Mouse (Mus musculus) limb, embryonic 12.5 days (tissue): Measurements from ENCODE around the gene Dhx8. TPM values are rescaled to one million over a fixed set of nuclear protein-coding genes. Genes with fewer than 3 reads are reported as not detected.

Experiments
- ATAC-seq: fragments of 200-750 bp; cut with Nextera tagmentation; 2 replicates; pipeline ENCODE4 v1.8.0; 2017; ENCODE audit warnings: low read depth, moderate TSS enrichment; ENCODE audit not compliant: insufficient number of reproducible peaks, insufficient read depth, low FRiP score, low TSS enrichment
- H3K27ac ChIP-seq: fragments of 300-500 bp; sonication (generic); 2 replicates; pipeline ENCODE4 v1.5.1; 2016; ENCODE audit warnings: mild to moderate bottlenecking, moderate library complexity
- H3K27me3 ChIP-seq: fragments of 300-500 bp; sonication (generic); 2 replicates; pipeline ENCODE4 v1.6.1; 2016; ENCODE audit warnings: mild to moderate bottlenecking, moderate library complexity
- H3K36me3 ChIP-seq: fragments of 300-500 bp; sonication (generic); 2 replicates; pipeline ENCODE4 v1.6.1; 2016; ENCODE audit warnings: mild to moderate bottlenecking, moderate library complexity
- H3K4me1 ChIP-seq: fragments of 300-500 bp; sonication (generic); replicated peaks from 2 replicates; pipeline ENCODE4 v1.6.1; 2016
- H3K4me2 ChIP-seq: fragments of 300-500 bp; sonication (generic); 2 replicates; pipeline ENCODE4 v1.6.1; 2016; ENCODE audit warnings: mild to moderate bottlenecking, moderate library complexity
- H3K4me3 ChIP-seq: fragments of 300-500 bp; sonication (generic); replicated peaks from 2 replicates; pipeline ENCODE4 v1.5.1; 2016; ENCODE audit warnings: mild to moderate bottlenecking
- H3K9ac ChIP-seq: fragments of 300-500 bp; sonication (generic); replicated peaks from 2 replicates; pipeline ENCODE4 v1.6.1; 2016; ENCODE audit warnings: mild to moderate bottlenecking, moderate library complexity
- H3K9me3 ChIP-seq: fragments of 300-500 bp; sonication (generic); 2 replicates; pipeline ENCODE4 v1.6.1; 2016; ENCODE audit warnings: mild to moderate bottlenecking, moderate library complexity
- WGBS: fragments of 180-500 bp; shearing (Covaris S2); methylation state at CpG from one replicate; pipeline ENCODE4 v1.1.7; 2016; 5-methylcytosine and 5-hydroxymethylcytosine counted together
- polyA plus RNA-seq: library from polyadenylated mRNA; unstranded; fragments of >200 nt; fragmentation: Nextera tagmentation; extraction: Ambion mirVana; gene quantifications from 2 replicates; pipeline ENCODE4 v1.2.1, GENCODE M21; 2016

The Dhx8 gene
- polyA plus RNA-seq, 1 experiment from 2014 or later = 53.8 TPM

- H3K36me3 ChIP-seq = no peaks in the 10 kb centered on the region
- H3K4me2 ChIP-seq = peak overlapping the region; percentile 11; the same call in 1 of the 2 replicates
- peaks cover 21% of the 10 kb centered on the region for H3K4me1 ChIP-seq
- no peak for ATAC-seq
- H3K27me3 ChIP-seq = no peaks in the 10 kb centered on the region
- 12% methylated on average over 5 of the region's 5 CpGs for WGBS
- no peaks in the 10 kb centered on the region; the same call in 1 of the 2 replicates for H3K9me3 ChIP-seq
- no peak overlapping the region for H3K4me3 ChIP-seq
- peak overlapping the region; percentile 64 for H3K27ac ChIP-seq
- no peak overlapping the region for H3K9ac ChIP-seq
These were observed 28.6 kb upstream of the Dhx8 start for GRCm38 (mm10) chr11:101704081-101704480.

GRCm38 (mm10) chr11:101706764-101707448 is 25.8 kb upstream of the Dhx8 start:
- H3K9me3 ChIP-seq = no peaks in the 10 kb centered on the region
- no peak for ATAC-seq
- no peak overlapping the region for H3K9ac ChIP-seq
- H3K4me1 ChIP-seq = peaks cover 15% of the 10 kb centered on the region
- H3K4me2 ChIP-seq = no peak overlapping the region
- H3K4me3 ChIP-seq = no peak overlapping the region
- no peaks in the 10 kb centered on the region for H3K27me3 ChIP-seq
- H3K36me3 ChIP-seq = no peaks in the 10 kb centered on the region
- 74% methylated on average over 10 of the region's 10 CpGs for WGBS
- no peak overlapping the region for H3K27ac ChIP-seq

GRCm38 (mm10) chr11:101708482-101708881 is 24.2 kb upstream of the Dhx8 start:
- 36% methylated on average over 5 of the region's 5 CpGs for WGBS
- Histone ChIP-seq H3K9ac (no peak overlapping the region), H3K4me3 (no peak overlapping the region), H3K4me2 (no peak overlapping the region), H3K27me3 (no peaks in the 10 kb centered on the region), H3K9me3 (no peaks in the 10 kb centered on the region), H3K27ac (no peak overlapping the region), H3K4me1 (peaks cover 14% of the 10 kb centered on the region), H3K36me3 (no peaks in the 10 kb centered on the region)
- ATAC-seq = no peak

- WGBS = 83% methylated on average over 9 of the region's 9 CpGs
- H3K4me3 ChIP-seq = no peak overlapping the region
- no peak for ATAC-seq
These were observed 19.9 kb upstream of the Dhx8 start for GRCm38 (mm10) chr11:101712811-101713210.

GRCm38 (mm10) chr11:101714012-101714411 is 18.7 kb upstream of the Dhx8 start:
- H3K27ac ChIP-seq = no peak overlapping the region
- H3K4me1 ChIP-seq = no peaks in the 10 kb centered on the region
- no peaks in the 10 kb centered on the region for H3K27me3 ChIP-seq
- H3K4me2 ChIP-seq = no peak overlapping the region
- no peak overlapping the region for H3K9ac ChIP-seq
- WGBS = 74% methylated on average over 7 of the region's 7 CpGs
- no peaks in the 10 kb centered on the region for H3K9me3 ChIP-seq
- no peak overlapping the region for H3K4me3 ChIP-seq
- ATAC-seq = no peak
- H3K36me3 ChIP-seq = no peaks in the 10 kb centered on the region

More at GRCm38 (mm10) chr11:101712811-101713210, 19.9 kb upstream of the Dhx8 start:
- Histone ChIP-seq H3K9me3 (no peaks in the 10 kb centered on the region), H3K27ac (no peak overlapping the region), H3K4me2 (no peak overlapping the region), H3K27me3 (no peaks in the 10 kb centered on the region), H3K36me3 (no peaks in the 10 kb centered on the region), H3K9ac (no peak overlapping the region), H3K4me1 (no peaks in the 10 kb centered on the region; the same call in 1 of the 2 replicates)

GRCm38 (mm10) chr11:101718324-101718723 is 14.4 kb upstream of the Dhx8 start:
- H3K9ac ChIP-seq = no peak overlapping the region
- 29% methylated on average over 4 of the region's 4 CpGs for WGBS
- ATAC-seq = no peak
- no peaks in the 10 kb centered on the region for H3K36me3 ChIP-seq
- H3K27me3 ChIP-seq = no peaks in the 10 kb centered on the region; the same call in 1 of the 2 replicates
- no peaks in the 10 kb centered on the region for H3K9me3 ChIP-seq
- no peaks in the 10 kb centered on the region for H3K4me1 ChIP-seq
- H3K4me3 ChIP-seq = no peak overlapping the region
- no peak overlapping the region for H3K27ac ChIP-seq
- H3K4me2 ChIP-seq = no peak overlapping the region

GRCm38 (mm10) chr11:101719986-101720520 is 12.7 kb upstream of the Dhx8 start:
- H3K9me3 ChIP-seq = no peaks in the 10 kb centered on the region
- H3K4me2 ChIP-seq = no peak overlapping the region
- 84% methylated on average over 21 of the region's 21 CpGs for WGBS
- H3K36me3 ChIP-seq = no peaks in the 10 kb centered on the region
- H3K4me1 ChIP-seq = no peaks in the 10 kb centered on the region
- no peak overlapping the region for H3K27ac ChIP-seq
- no peaks in the 10 kb centered on the region; the same call in 1 of the 2 replicates for H3K27me3 ChIP-seq
- ATAC-seq = no peak
- H3K9ac ChIP-seq = no peak overlapping the region
- no peak overlapping the region for H3K4me3 ChIP-seq

GRCm38 (mm10) chr11:101725043-101725442 is 7.7 kb upstream of the Dhx8 start:
- Histone ChIP-seq H3K9ac (no peak overlapping the region), H3K4me1 (peaks cover 5% of the 10 kb centered on the region), H3K36me3 (no peaks in the 10 kb centered on the region), H3K4me3 (no peak overlapping the region), H3K27me3 (no peaks in the 10 kb centered on the region; the same call in 1 of the 2 replicates), H3K27ac (no peak overlapping the region), H3K9me3 (no peaks in the 10 kb centered on the region), H3K4me2 (no peak overlapping the region)
- WGBS = 83% methylated on average over 8 of the region's 8 CpGs
- no peak for ATAC-seq

GRCm38 (mm10) chr11:101726765-101727164 is 6.0 kb upstream of the Dhx8 start:
- H3K4me3 ChIP-seq = no peak overlapping the region
- no peaks in the 10 kb centered on the region for H3K9me3 ChIP-seq
- H3K27ac ChIP-seq = no peak overlapping the region
- ATAC-seq = no peak
- no peak overlapping the region for H3K4me2 ChIP-seq
- peaks cover 5% of the 10 kb centered on the region for H3K4me1 ChIP-seq
- H3K27me3 ChIP-seq = no peaks in the 10 kb centered on the region
- 7% methylated on average over 2 of the region's 2 CpGs for WGBS
- H3K9ac ChIP-seq = no peak overlapping the region
- no peaks in the 10 kb centered on the region for H3K36me3 ChIP-seq

GRCm38 (mm10) chr11:101729308-101729707 is 3.4 kb upstream of the Dhx8 start:
- H3K36me3 ChIP-seq = no peaks in the 10 kb centered on the region
- no peak overlapping the region for H3K9ac ChIP-seq
- no peak overlapping the region for H3K27ac ChIP-seq
- peaks cover 16% of the 10 kb centered on the region for H3K4me1 ChIP-seq
- H3K4me3 ChIP-seq = no peak overlapping the region
- no peaks in the 10 kb centered on the region for H3K9me3 ChIP-seq
- H3K27me3 ChIP-seq = no peaks in the 10 kb centered on the region
- WGBS = 31% methylated on average over 3 of the region's 3 CpGs
- ATAC-seq = no peak
- H3K4me2 ChIP-seq = no peak overlapping the region

GRCm38 (mm10) chr11:101733596-101733995 is 877 bp downstream of the Dhx8 start:
- Histone ChIP-seq H3K4me2 (peak overlapping the region; percentile 75), H3K4me1 (peaks cover 10% of the 10 kb centered on the region), H3K9me3 (no peaks in the 10 kb centered on the region), H3K27me3 (no peaks in the 10 kb centered on the region), H3K36me3 (peaks cover 40% of the 10 kb centered on the region), H3K4me3 (peak overlapping the region; percentile 66), H3K9ac (peak overlapping the region; percentile 75), H3K27ac (no peak overlapping the region)
- 34% methylated on average over 9 of the region's 9 CpGs for WGBS
- ATAC-seq = no peak

- H3K4me1 ChIP-seq = no peaks in the 10 kb centered on the region
- ATAC-seq = no peak
- WGBS = 94% methylated on average over 8 of the region's 8 CpGs
- H3K4me2 ChIP-seq = no peak overlapping the region
- peaks cover 99% of the 10 kb centered on the region for H3K36me3 ChIP-seq
- no peaks in the 10 kb centered on the region for H3K9me3 ChIP-seq
- no peak overlapping the region for H3K4me3 ChIP-seq
- H3K27ac ChIP-seq = no peak overlapping the region
- H3K27me3 ChIP-seq = no peaks in the 10 kb centered on the region
- no peak overlapping the region for H3K9ac ChIP-seq
These were observed 23.9 kb downstream of the Dhx8 start for GRCm38 (mm10) chr11:101756616-101757015.
